Mouse (Mus musculus) heart, embryonic 16.5 days (tissue): ENCODE measurements around the gene Pno1. TPM values are rescaled to one million over a fixed set of nuclear protein-coding genes. Genes with fewer than 3 reads are reported as not detected.

Experiments
- ATAC-seq: fragments of 200-750 bp; cut with Nextera tagmentation; replicated peaks from 2 replicates; pipeline ENCODE4 v1.8.0; 2017; ENCODE audit warnings: moderate number of reproducible peaks; ENCODE audit not compliant: insufficient read depth, low FRiP score; ENCODE audit errors: extremely low read depth
- H3K27ac ChIP-seq: fragments of 300-500 bp; sonication (generic); 2 replicates; pipeline ENCODE4 v1.5.1; 2014; ENCODE audit warnings: mild to moderate bottlenecking, low read length, control low read depth, moderate library complexity
- H3K27me3 ChIP-seq: fragments of 300-500 bp; sonication (generic); 2 replicates; pipeline ENCODE4 v1.6.1; 2014; ENCODE audit warnings: low read length, mixed read lengths; ENCODE audit not compliant: control insufficient read depth, insufficient read depth
- H3K36me3 ChIP-seq: fragments of 300-500 bp; sonication (generic); 2 replicates; pipeline ENCODE4 v1.6.1; 2014; ENCODE audit not compliant: control insufficient read depth, insufficient read depth
- H3K4me1 ChIP-seq: fragments of 300-500 bp; sonication (generic); 2 replicates; pipeline ENCODE4 v1.6.1; 2014; ENCODE audit warnings: low read length, mixed read lengths; ENCODE audit not compliant: control insufficient read depth, insufficient read depth
- H3K4me2 ChIP-seq: fragments of 300-500 bp; sonication (generic); 2 replicates; pipeline ENCODE4 v1.6.1; 2014; ENCODE audit warnings: low read depth, mild to moderate bottlenecking, control low read depth, low read length
- H3K4me3 ChIP-seq: fragments of 300-500 bp; sonication (generic); 2 replicates; pipeline ENCODE4 v1.5.1; 2014; ENCODE audit warnings: mild to moderate bottlenecking, control low read depth, low read length
- H3K9ac ChIP-seq: fragments of 300-500 bp; sonication (generic); 2 replicates; pipeline ENCODE4 v1.6.1; 2014; ENCODE audit warnings: low read length, control low read depth
- H3K9me3 ChIP-seq: fragments of 300-500 bp; sonication (generic); replicated peaks from 2 replicates; pipeline ENCODE4 v1.6.1; 2016; ENCODE audit warnings: low read length; ENCODE audit not compliant: control insufficient read depth
- WGBS: fragments of 180-500 bp; shearing (Covaris S2); extraction: QIAGEN DNeasy Blood & Tissue Kit; methylation state at CpG from one replicate; pipeline ENCODE4 v1.1.7; 2014; 5-methylcytosine and 5-hydroxymethylcytosine counted together
- polyA plus RNA-seq: library from polyadenylated mRNA; unstranded; fragments of >200 nt; fragmentation: Nextera tagmentation; extraction: Ambion mirVana; gene quantifications from 2 replicates; pipeline ENCODE4 v1.2.1, GENCODE M21; 2015

Pno1 gene
- polyA plus RNA-seq, 1 experiment from 2014 or later, result 51.6 TPM

- Histone ChIP-seq H3K9ac (no peak overlapping the region), H3K4me3 (no peak overlapping the region), H3K27ac (no peak overlapping the region), H3K36me3 (peaks cover 3% of the 10 kb centered on the region; the same call in 1 of the 2 replicates), H3K27me3 (no peaks in the 10 kb centered on the region), H3K9me3 (no peaks in the 10 kb centered on the region), H3K4me1 (0 out of 2 replicates have a peak, but pooled peaks cover 2% of the 10 kb centered on the region), H3K4me2 (no peak overlapping the region)
- 86% methylated on average over 3 of the region's 3 CpGs for WGBS
- ATAC-seq, result no peak
Observed at GRCm38 (mm10) chr11:17187649-17188048, 23.7 kb downstream of the Pno1 start.

DNA sequence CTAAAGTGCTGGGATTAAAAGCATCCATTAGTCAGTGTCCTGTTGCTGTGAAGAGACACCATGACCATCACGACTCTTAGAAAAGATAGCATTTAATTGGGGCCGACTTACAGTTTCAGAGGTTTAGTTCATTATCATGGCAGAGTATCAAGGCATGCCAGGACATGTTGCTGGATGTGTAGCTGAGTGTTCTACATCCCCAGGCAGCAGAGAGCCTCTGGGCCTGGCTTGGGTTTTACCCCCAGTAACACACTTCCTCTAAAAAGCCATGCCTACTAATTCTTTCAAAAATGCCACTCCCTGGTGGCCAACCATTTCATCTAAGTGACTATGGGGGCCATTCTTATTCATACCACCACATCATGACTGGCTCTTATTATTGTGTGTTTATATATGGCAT lies 28.2 kb downstream of the Pno1 start:
- 88% methylated on average over 2 of the region's 2 CpGs for WGBS
- ATAC-seq, result no peak
- H3K27me3 ChIP-seq, result no peaks in the 10 kb centered on the region
- H3K4me3 ChIP-seq, result no peak overlapping the region
- peaks cover 3% of the 10 kb centered on the region; the same call in 1 of the 2 replicates for H3K36me3 ChIP-seq
- H3K27ac ChIP-seq, result no peak overlapping the region
- H3K9ac ChIP-seq, result no peak overlapping the region
- H3K4me1 ChIP-seq, result no peaks in the 10 kb centered on the region
- H3K4me2 ChIP-seq, result no peak overlapping the region
- H3K9me3 ChIP-seq, result no peaks in the 10 kb centered on the region

GRCm38 (mm10) chr11:17181807-17182206 lies 29.6 kb downstream of the Pno1 start, which contains the start of gene Wdr92:
Gene Wdr92, plus strand, starts transcription at chr11:17182107.
- Histone ChIP-seq H3K27me3 (no peaks in the 10 kb centered on the region), H3K9me3 (no peaks in the 10 kb centered on the region), H3K4me2 (no peak within 1 kb of the TSS), H3K4me1 (no peaks in the 10 kb centered on the region), H3K27ac (no peak within 1 kb of the TSS), H3K36me3 (peaks cover 3% of the 10 kb centered on the region; the same call in 1 of the 2 replicates), H3K4me3 (no peak within 1 kb of the TSS), H3K9ac (no peak within 1 kb of the TSS)
- ATAC-seq, result no peak
- WGBS, result 86% methylated on average over 3 of the region's 3 CpGs

- ATAC-seq, result no peak
- no peaks in the 10 kb centered on the region for H3K27me3 ChIP-seq
- H3K4me3 ChIP-seq, result no peak overlapping the region
- no peak overlapping the region for H3K4me2 ChIP-seq
- no peaks in the 10 kb centered on the region for H3K4me1 ChIP-seq
- WGBS, result 75% methylated on average over 3 of the region's 3 CpGs
- no peak overlapping the region for H3K27ac ChIP-seq
- peaks cover 3% of the 10 kb centered on the region for H3K36me3 ChIP-seq
- no peaks in the 10 kb centered on the region for H3K9me3 ChIP-seq
- no peak overlapping the region for H3K9ac ChIP-seq
Observed at GRCm38 (mm10) chr11:17180753-17181152, 30.6 kb downstream of the Pno1 start.

DNA sequence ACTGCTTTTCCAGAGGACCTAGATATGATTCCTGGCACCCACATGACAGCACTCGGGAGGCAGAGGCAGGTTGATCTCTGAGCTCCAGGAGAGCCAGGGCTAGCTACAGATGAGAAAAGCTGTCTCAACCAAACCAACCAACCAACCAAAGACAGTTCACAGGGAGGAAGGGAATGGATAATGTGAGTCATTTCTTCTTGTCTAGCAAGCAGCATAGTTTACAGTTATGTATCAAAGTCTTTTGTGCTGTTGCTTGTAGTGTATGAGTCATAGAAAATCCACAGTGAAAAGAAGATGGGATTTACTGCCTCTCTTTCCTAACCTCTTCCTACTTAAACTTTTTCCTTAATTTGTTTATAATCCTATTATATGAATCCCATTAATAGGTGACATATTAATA lies 34.7 kb downstream of the Pno1 start:
- peaks cover 4% of the 10 kb centered on the region for H3K36me3 ChIP-seq
- no peaks in the 10 kb centered on the region for H3K27me3 ChIP-seq
- no peak overlapping the region for H3K27ac ChIP-seq
- no peak for ATAC-seq
- no peak overlapping the region for H3K9ac ChIP-seq
- H3K9me3 ChIP-seq, result peaks cover 3% of the 10 kb centered on the region; the same call in 1 of the 2 replicates
- H3K4me2 ChIP-seq, result no peak overlapping the region
- 87% methylated on average over 1 of the region's 1 CpGs for WGBS
- no peaks in the 10 kb centered on the region for H3K4me1 ChIP-seq
- no peak overlapping the region for H3K4me3 ChIP-seq

GRCm38 (mm10) chr11:17172300-17172699 lies 39.1 kb downstream of the Pno1 start:
- peaks cover 7% of the 10 kb centered on the region; the same call in 1 of the 2 replicates for H3K4me1 ChIP-seq
- H3K9ac ChIP-seq, result no peak overlapping the region
- H3K4me3 ChIP-seq, result no peak overlapping the region
- H3K4me2 ChIP-seq, result no peak overlapping the region
- peaks cover 3% of the 10 kb centered on the region; the same call in 1 of the 2 replicates for H3K9me3 ChIP-seq
- H3K36me3 ChIP-seq, result peaks cover 4% of the 10 kb centered on the region
- no peaks in the 10 kb centered on the region for H3K27me3 ChIP-seq
- 86% methylated on average over 4 of the region's 4 CpGs for WGBS
- no peak overlapping the region for H3K27ac ChIP-seq
- ATAC-seq, result no peak

GRCm38 (mm10) chr11:17170938-17171729 lies 40.2 kb downstream of the Pno1 start:
- ATAC-seq, result no peak

GRCm38 (mm10) chr11:17169262-17169661 lies 42.1 kb downstream of the Pno1 start:
- H3K36me3 ChIP-seq, result peaks cover 4% of the 10 kb centered on the region; the same call in 1 of the 2 replicates
- no peak for ATAC-seq
- peaks cover 3% of the 10 kb centered on the region; the same call in 1 of the 2 replicates for H3K9me3 ChIP-seq

More at GRCm38 (mm10) chr11:17170938-17171729, 40.2 kb downstream of the Pno1 start:
- peaks cover 3% of the 10 kb centered on the region; the same call in 1 of the 2 replicates for H3K9me3 ChIP-seq
- peaks cover 4% of the 10 kb centered on the region; the same call in 1 of the 2 replicates for H3K36me3 ChIP-seq
- no peaks in the 10 kb centered on the region for H3K27me3 ChIP-seq
- H3K4me1 ChIP-seq, result peaks cover 7% of the 10 kb centered on the region; the same call in 1 of the 2 replicates
- H3K27ac ChIP-seq, result no peak overlapping the region
- WGBS, result 93% methylated on average over 1 of the region's 1 CpGs
- H3K4me3 ChIP-seq, result no peak overlapping the region
- H3K9ac ChIP-seq, result no peak overlapping the region
- H3K4me2 ChIP-seq, result no peak overlapping the region

GRCm38 (mm10) chr11:17166627-17167026 lies 44.7 kb downstream of the Pno1 start:
- Histone ChIP-seq H3K4me1 (peaks cover 12% of the 10 kb centered on the region), H3K4me3 (no peak overlapping the region), H3K9ac (no peak overlapping the region), H3K27ac (no peak overlapping the region), H3K4me2 (no peak overlapping the region), H3K9me3 (no peaks in the 10 kb centered on the region), H3K27me3 (no peaks in the 10 kb centered on the region), H3K36me3 (no peaks in the 10 kb centered on the region)
- ATAC-seq, result no peak
- 85% methylated on average over 7 of the region's 7 CpGs for WGBS

More at GRCm38 (mm10) chr11:17169262-17169661, 42.1 kb downstream of the Pno1 start:
- WGBS, result 68% methylated on average over 2 of the region's 2 CpGs
- no peak overlapping the region for H3K9ac ChIP-seq
- H3K4me2 ChIP-seq, result no peak overlapping the region
- H3K27ac ChIP-seq, result no peak overlapping the region
- H3K4me1 ChIP-seq, result peaks cover 7% of the 10 kb centered on the region; the same call in 1 of the 2 replicates
- H3K27me3 ChIP-seq, result no peaks in the 10 kb centered on the region
- H3K4me3 ChIP-seq, result no peak overlapping the region
